Mouse (Mus musculus) large intestine, adult 2 months (tissue): Measurements from ENCODE around the gene Casz1. TPM values are rescaled to one million over a fixed set of nuclear protein-coding genes. Genes with fewer than 3 reads are reported as not detected.

Experiments used
- DNase-seq: peaks from one replicate; pipeline ENCODE4 v3.0.0-alpha.2; 2012; ENCODE audit warnings: low read depth, low spot score
- WGBS: fragments of 180-500 bp; shearing (Covaris S2); methylation state at CpG from one replicate; pipeline ENCODE4 v1.1.7; 2018; 5-methylcytosine and 5-hydroxymethylcytosine counted together
- polyA plus RNA-seq: library from polyadenylated mRNA; depleted of rRNA; stranded (reverse); fragments of >200 nt; gene quantifications from 2 replicates; pipeline ENCODE4 v1.2.3, GENCODE M21; 2012

Gene Casz1
- polyA plus RNA-seq, 1 experiment: 26.9 TPM

- no peak for DNase-seq
- 62% methylated on average over 6 of the region's 6 CpGs for WGBS
These were observed 32.2 kb downstream of the Casz1 start for GRCm38 (mm10) chr4:148836391-148836790.

- 25% methylated on average over 9 of the region's 9 CpGs for WGBS
- DNase-seq: no peak
These were observed 32.8 kb downstream of the Casz1 start for GRCm38 (mm10) chr4:148837046-148837445.

- no peak for DNase-seq
- 29% methylated on average over 6 of the region's 6 CpGs for WGBS
These were observed 33.4 kb downstream of the Casz1 start for GRCm38 (mm10) chr4:148837644-148838043.

DNA sequence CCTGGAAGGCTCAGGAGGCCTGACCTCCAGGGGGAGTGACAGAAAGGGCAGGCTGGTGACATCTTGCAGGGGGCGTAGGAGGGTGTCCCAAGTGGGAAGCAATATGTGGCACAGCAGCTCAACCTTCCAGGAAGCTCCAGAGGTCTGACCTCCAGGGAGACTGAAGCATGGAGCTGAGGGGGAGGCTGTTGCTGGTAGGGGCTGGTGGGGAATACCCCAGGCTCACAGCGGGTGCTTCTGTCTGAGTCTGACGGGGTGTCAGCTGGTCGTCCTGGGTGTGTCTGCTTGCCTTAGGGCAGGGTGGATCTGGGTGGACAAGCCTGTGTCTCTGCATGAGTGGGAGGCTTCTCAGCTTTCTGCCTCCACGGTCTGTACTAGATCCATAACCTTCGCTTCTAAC lies 38.1 kb downstream of the Casz1 start:
- WGBS: 71% methylated on average over 6 of the region's 6 CpGs
- no peak for DNase-seq

DNA sequence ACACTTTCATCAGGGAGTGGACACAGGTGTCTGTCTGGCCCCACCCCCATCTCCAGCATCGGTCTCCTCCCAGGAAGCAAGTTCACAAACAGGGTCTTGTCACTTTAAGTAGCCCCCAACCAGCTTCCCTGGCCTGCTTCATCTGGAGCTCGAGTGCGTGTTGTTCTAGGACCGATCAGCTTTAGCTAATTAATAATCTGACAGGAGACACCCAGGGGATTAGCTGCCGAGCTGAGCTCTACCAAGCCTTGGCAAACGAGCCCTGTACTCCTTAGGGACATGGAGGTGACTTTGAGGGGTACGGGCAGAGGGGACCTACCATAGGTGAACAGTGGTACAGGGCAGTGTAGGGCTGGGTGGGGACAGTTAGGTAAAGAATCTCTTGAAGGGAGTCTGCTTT lies 40.7 kb downstream of the Casz1 start:
- no peak for DNase-seq
- 83% methylated on average over 7 of the region's 7 CpGs for WGBS

GRCm38 (mm10) chr4:148846203-148846602 lies 42.0 kb downstream of the Casz1 start:
- no peak for DNase-seq
- WGBS: 28% methylated on average over 9 of the region's 9 CpGs

DNA sequence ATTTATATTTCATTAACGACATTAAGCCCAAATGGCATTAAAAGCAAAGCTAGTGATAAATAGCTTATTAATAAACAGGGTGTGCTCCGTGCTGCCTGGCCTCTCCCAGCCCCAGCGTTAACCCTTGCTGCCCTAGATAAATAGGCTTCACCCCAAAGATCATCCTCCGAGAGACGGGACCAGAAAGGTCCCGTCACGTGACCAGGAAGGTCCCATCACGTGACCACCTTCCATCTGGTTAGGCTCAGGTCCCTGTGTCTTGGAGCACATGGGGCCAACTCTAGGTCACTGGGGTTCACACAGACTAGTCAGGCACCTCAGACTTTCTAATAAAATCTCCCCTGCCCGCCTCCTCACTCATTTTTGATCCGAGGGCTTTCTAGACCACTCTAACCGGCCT lies 42.5 kb downstream of the Casz1 start:
- 73% methylated on average over 11 of the region's 11 CpGs for WGBS
- no peak for DNase-seq

- WGBS: 93% methylated on average over 9 of the region's 9 CpGs
- DNase-seq: no peak
These were observed 43.4 kb downstream of the Casz1 start for GRCm38 (mm10) chr4:148847636-148848035.

DNA sequence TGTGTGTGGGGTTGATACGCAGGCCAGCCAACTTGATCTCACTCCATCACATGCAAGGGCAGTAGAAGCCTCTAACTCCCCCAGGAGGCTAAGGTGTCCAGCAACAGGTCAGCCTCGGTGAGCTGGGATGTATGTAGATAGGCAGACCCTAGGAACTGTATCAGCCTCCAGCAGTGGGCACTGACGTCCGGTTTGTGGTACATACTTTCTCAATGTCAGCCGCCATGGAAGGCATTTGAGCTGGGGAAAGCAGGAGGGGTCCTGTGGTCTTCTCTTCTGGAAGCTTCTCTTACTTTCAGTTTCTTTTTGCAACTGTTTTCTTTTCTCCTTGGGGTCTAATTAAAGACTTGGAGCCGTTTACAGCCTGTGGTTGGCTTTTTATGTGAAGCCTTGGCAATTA lies 45.2 kb downstream of the Casz1 start:
- WGBS: 59% methylated on average over 6 of the region's 6 CpGs
- DNase-seq: no peak

DNA sequence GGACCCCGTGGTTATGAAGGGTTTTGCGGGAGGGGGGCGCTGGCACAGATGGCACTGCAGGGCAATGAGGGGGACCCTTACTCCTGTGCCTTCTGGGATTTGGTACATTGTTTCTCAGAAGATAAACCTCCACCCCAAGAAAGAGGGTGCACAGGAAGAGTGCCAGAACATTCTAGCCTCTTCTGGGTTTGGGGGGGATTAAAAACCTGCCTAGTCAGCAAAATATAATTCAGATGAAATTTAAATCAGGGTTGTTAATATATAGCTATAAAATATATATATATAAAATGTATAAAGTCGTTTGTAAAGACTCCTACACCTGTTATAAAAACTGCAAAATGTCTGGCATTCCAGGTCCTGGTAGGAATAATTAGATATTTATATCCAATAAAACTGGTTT lies 48.8 kb downstream of the Casz1 start:
- DNase-seq: no peak
- WGBS: 68% methylated on average over 4 of the region's 4 CpGs

- no peak for DNase-seq
- 35% methylated on average over 2 of the region's 2 CpGs for WGBS
These were observed 49.9 kb downstream of the Casz1 start for GRCm38 (mm10) chr4:148854093-148854492.

GRCm38 (mm10) chr4:148855527-148855926 lies 51.3 kb downstream of the Casz1 start:
- no peak for DNase-seq
- WGBS: 85% methylated on average over 5 of the region's 5 CpGs

GRCm38 (mm10) chr4:148856216-148856615 lies 52.0 kb downstream of the Casz1 start:
- 84% methylated on average over 4 of the region's 4 CpGs for WGBS
- DNase-seq: no peak

- DNase-seq: no peak
- whole genome bisulfite sequencing: 50% methylated on average over 13 of the region's 13 CpGs
These were observed 53.3 kb downstream of the Casz1 start for GRCm38 (mm10) chr4:148857398-148858084.

GRCm38 (mm10) chr4:148858194-148858593 lies 54.0 kb downstream of the Casz1 start:
- DNase-seq: peak; percentile 57
- 33% methylated on average over 7 of the region's 7 CpGs for WGBS

- DNase-seq: no peak
- 87% methylated on average over 7 of the region's 7 CpGs for WGBS
These were observed 55.2 kb downstream of the Casz1 start for GRCm38 (mm10) chr4:148859415-148859814.

DNA sequence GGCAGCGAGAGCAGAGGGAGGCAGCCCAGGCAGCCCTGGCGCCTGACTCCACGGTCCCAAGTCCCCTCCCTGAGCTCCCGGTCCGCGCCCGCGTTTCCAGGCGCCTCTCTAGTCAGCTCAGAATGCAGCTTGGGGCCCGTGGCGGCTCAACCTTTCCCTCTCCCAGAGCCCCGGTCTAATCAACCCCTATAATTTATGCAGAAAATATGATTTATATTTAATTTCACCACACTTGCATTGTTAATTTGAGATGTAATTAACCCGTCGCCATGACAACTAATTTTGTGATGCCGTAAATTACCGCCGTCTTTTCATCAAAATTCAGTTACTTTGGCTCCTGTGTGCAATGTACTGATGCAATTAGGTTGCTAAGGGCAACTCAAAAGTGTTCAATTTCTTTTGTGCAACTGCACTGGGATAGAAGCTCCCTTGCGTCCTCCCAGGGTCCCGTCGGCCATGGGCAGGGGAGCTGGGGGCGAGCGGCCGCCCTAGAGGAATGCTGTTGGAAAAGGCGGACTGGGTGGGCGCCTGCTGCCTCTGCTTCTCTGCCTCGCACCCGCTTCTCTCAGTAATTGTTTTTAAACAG lies 55.8 kb downstream of the Casz1 start:
- 66% methylated on average over 27 of the region's 27 CpGs for whole genome bisulfite sequencing

GRCm38 (mm10) chr4:148860636-148861035 lies 56.4 kb downstream of the Casz1 start:
- 84% methylated on average over 7 of the region's 7 CpGs for WGBS

More for the DNA sequence above, 55.8 kb downstream of the Casz1 start:
- DNase-seq: no peak

DNA sequence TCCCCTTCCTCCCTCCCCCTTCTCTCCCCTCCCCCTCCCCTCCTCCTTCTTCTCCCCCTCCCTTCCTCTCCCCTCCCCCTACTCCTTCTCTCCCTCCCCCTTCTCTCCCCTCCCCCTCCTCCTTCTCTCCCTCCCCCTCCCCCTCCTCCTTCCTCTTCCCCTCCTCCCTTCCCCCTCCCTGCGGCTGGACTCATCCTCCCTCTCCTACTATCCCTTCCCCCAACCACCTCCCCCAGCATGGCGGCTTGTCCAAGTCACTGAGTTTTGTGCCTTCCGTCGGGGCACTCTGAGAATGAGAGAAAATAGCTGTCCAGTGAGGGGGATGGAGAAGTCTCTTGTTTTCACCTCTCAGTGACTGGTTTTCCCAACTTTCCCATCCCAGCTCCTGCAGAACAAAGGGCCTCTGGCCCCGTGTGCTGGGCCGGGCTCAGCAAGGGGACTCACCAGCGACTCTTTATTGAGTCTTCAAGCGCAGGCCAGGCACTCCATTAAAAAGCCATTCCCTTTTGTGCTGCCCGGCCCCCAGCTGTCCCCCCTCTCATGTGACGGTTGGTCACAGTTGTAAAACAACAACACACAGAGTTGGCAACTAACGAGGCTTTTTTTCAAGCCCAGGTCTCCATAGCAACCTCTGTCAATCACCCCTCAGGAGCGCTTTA lies 62.7 kb downstream of the Casz1 start:
- DNase-seq: no peak
- 37% methylated on average over 12 of the region's 12 CpGs for WGBS

More at GRCm38 (mm10) chr4:148860636-148861035, 56.4 kb downstream of the Casz1 start:
- no peak for DNase-seq

- 34% methylated on average over 11 of the region's 11 CpGs for WGBS
- DNase-seq: peak; percentile 25
These were observed 63.6 kb downstream of the Casz1 start for GRCm38 (mm10) chr4:148867721-148868397.
